Mouse (Mus musculus) olfactory bulb, adult 2 months (tissue): ENCODE data around the gene Serpine3.

Experiments
- CTCF ChIP-seq: fragments of 200-500 bp; IDR thresholded peaks from 2 replicates; pipeline ENCODE4 v1.5.1; 2012; ENCODE audit warnings: low read depth, mild to moderate bottlenecking, low read length, moderate library complexity; ENCODE audit not compliant: insufficient read depth
- POLR2A ChIP-seq: fragments of 200-500 bp; IDR thresholded peaks from 2 replicates; pipeline ENCODE4 v1.6.1; 2012; ENCODE audit warnings: mild to moderate bottlenecking, low read depth, low read length, moderate library complexity; ENCODE audit not compliant: insufficient read depth

DNA sequence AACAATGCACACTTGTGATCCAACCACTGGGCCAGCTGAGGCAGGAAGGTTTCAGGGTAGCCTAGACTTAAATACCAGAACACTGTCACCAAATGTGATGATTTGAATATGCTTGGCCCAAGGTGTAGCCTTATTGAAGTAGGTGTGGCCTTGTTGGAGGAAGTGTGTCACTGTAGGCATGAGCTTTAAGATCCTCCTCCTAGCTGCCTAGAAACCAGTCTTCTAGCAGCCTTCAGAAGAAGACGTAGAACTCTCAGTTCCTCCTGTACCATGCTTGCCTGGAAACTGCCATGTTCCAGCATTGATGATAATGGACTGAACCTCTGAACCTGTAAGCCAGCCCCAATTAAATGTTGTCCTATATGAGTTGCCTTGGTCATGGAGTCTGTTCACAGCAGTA is 72.2 kb downstream of the Serpine3 start:
- TF ChIP-seq POLR2A (no peak), CTCF (no peak)
